Mouse (Mus musculus) cerebellum, adult 2 months (tissue): ENCODE data around the gene Ankrd65. TPM values are rescaled to one million over a fixed set of nuclear protein-coding genes. Genes with fewer than 3 reads are reported as not detected.
A peak's percentile ranks its signal among the peaks of the same experiment; 100 is the strongest.
"Not testable (repeated sequence)": the region's sequence is repeated elsewhere in the genome, so short reads cannot be mapped to it uniquely, and the experiment has no call there.

ENCODE experiments used
- DNase-seq, 2 experiments: peaks; one replicate each; pipeline ENCODE4 v3.0.0; 2021
- H3K27ac ChIP-seq: fragments of 200-500 bp; 2 replicates; pipeline ENCODE4 v1.5.1; 2012; ENCODE audit warnings: low read length, control low read depth, inconsistent platforms; ENCODE audit not compliant: insufficient read depth
- H3K27me3 ChIP-seq: fragments of 200-500 bp; 2 replicates; pipeline ENCODE4 v1.6.1; 2012; ENCODE audit warnings: inconsistent platforms, mild to moderate bottlenecking, low read length, moderate library complexity; ENCODE audit not compliant: control insufficient read depth, insufficient read depth
- H3K4me1 ChIP-seq: fragments of 200-500 bp; 2 replicates; pipeline ENCODE4 v1.6.1; 2011; ENCODE audit warnings: low read length; ENCODE audit not compliant: control insufficient read depth, insufficient read depth
- H3K4me3 ChIP-seq: fragments of 200-500 bp; replicated peaks from 2 replicates; pipeline ENCODE3; 2011; ENCODE audit warnings: mild to moderate bottlenecking, low read depth, low read length, control low read depth; ENCODE audit not compliant: insufficient read depth
- CTCF ChIP-seq: fragments of 200-500 bp; IDR thresholded peaks from 2 replicates; pipeline ENCODE4 v1.5.1; 2011; ENCODE audit warnings: low read depth, mild to moderate bottlenecking, control low read depth, low read length, moderate library complexity, borderline replicate concordance; ENCODE audit not compliant: insufficient read depth
- POLR2A ChIP-seq: fragments of 200-500 bp; IDR thresholded peaks from 2 replicates; pipeline ENCODE4 v1.6.1; 2011; ENCODE audit warnings: low read length, control low read depth, borderline replicate concordance; ENCODE audit not compliant: insufficient read depth
- WGBS: fragments of 180-500 bp; shearing (Covaris S2); methylation state at CpG from one replicate; pipeline ENCODE4 v1.1.7; 2018; 5-methylcytosine and 5-hydroxymethylcytosine counted together
- polyA plus RNA-seq: library from polyadenylated mRNA; depleted of rRNA; stranded (reverse); fragments of >200 nt; gene quantifications from 2 replicates; pipeline ENCODE4 v1.2.3, GENCODE M21; 2012; rRNA removed

The Ankrd65 gene
- polyA plus RNA-seq: 0.13 and 0.16 TPM in 2 replicates

DNA sequence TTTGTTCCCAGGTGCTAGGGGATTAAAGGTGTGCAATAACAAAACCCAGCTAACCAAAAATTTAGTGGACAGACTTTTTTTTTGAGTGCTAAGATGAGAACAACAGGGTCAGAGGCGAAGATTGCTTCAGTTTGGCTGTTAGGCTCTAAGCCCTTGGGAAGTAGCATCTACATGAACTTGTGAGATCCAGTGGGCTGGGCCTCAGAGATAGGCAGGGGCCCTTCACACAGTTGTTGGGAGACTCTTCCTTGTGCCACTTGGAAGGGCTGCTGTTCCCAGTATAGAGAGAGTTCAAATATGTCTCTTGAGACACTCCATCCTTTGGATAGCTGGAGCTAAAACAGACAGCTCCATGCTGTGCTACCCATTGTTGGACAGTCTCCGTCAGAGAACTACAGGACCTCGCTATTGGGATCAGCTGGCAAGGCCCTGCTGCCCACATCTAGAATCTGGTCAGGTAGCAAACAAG lies at the start of gene Ankrd65:
Gene Ankrd65 (plus strand): TSS at position 419 of the 469 bp plus-strand sequence.
- 37% methylated on average over 3 of the region's 3 CpGs for WGBS

DNA sequence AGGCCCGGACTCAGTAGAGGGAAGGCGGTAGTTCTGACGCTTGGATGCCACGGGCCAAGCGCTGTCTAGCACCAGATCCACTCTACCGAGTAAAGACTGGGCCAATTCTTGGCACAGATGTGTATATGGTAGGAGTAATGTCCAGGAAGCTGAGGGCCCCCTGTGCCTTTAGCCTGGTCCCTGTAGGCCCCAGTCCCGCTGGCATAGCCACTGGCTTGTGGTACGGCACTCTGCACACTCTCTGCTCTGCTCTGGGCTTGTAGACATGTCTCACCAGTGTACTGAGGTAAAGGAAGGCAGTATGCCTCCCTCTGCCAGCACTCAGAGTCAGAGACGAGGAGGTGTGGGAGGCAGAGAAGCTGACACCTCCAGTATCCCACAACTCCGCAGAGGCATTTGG lies 49.6 kb upstream of the Ankrd65 start:
- Histone ChIP-seq H3K27ac (peak overlapping the region; percentile 48), H3K4me1 (peaks cover 75% of the 10 kb centered on the region)
- not testable (repeated sequence) for H3K4me3 ChIP-seq, H3K27me3 ChIP-seq
- WGBS: 35% methylated on average over 10 of the region's 10 CpGs
- DNase-seq: peak in 1 of 2 experiments; percentile 46

More for the DNA sequence above, at the start of gene Ankrd65:
- no peak for TF ChIP-seq CTCF
- TF ChIP-seq POLR2A: no peak
- DNase-seq: no peak
- no peak within 1 kb of the TSS for H3K27ac ChIP-seq
- H3K4me1 ChIP-seq: no peaks in the 10 kb centered on the region
- H3K27me3 ChIP-seq: no peaks in the 10 kb centered on the region
- H3K4me3 ChIP-seq: no peak within 1 kb of the TSS

DNA sequence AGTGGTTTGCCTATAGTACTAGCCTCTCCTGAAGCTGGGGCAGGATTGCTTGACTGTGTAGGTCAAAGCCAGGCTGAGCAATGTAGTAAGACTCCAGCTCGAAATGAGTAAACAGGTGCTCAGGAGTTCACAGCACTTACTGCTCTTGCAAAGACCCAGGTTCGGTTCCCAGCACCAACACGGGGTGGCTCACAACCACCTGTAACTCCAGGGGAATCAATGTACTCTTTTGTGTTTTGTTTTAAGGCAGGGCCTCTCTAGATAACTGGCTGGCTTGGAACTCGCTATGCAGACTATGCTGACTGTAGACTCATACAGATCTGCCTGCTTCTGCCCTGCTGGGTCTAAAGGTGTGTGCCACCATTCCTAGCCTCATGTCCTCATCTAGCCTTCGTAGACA lies 47.6 kb upstream of the Ankrd65 start:
- 77% methylated on average over 5 of the region's 5 CpGs for WGBS
- H3K27ac ChIP-seq: peak overlapping the region; percentile 48; the same call in 1 of the 2 replicates
- H3K4me3 ChIP-seq: no peak overlapping the region
- H3K4me1 ChIP-seq: peaks cover 87% of the 10 kb centered on the region
- DNase-seq: no peak
- TF ChIP-seq POLR2A (no peak), CTCF (no peak)
- H3K27me3 ChIP-seq: no peaks in the 10 kb centered on the region

DNA sequence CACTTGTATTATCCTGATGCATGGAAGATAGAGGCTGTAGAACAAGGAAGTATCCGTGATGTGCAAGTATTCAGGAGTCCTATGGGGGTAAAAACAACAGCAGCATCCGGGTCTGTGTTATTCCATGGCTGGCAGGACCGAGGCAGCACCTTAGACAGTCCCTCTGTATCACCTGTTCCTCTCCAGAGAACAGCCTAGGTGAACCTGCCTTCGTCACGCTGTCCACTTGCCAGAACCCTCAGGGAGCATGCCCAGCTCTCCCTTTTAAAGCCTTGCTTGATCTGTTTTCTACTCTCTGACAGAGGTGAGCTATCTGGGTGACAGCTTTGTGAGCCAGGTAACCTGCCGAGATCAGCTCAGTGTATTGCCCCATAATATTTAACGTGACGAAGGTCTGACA lies 45.8 kb upstream of the Ankrd65 start:
- TF ChIP-seq POLR2A (peak; percentile 15; the same call in 1 of the 2 replicates), CTCF (no peak)
- H3K27ac ChIP-seq: peak overlapping the region; percentile 100
- WGBS: 14% methylated on average over 8 of the region's 8 CpGs
- no peaks in the 10 kb centered on the region for H3K27me3 ChIP-seq
- H3K4me3 ChIP-seq: peak overlapping the region; percentile 7
- DNase-seq: peak; percentile 69 to 70
- H3K4me1 ChIP-seq: peaks cover 76% of the 10 kb centered on the region

DNA sequence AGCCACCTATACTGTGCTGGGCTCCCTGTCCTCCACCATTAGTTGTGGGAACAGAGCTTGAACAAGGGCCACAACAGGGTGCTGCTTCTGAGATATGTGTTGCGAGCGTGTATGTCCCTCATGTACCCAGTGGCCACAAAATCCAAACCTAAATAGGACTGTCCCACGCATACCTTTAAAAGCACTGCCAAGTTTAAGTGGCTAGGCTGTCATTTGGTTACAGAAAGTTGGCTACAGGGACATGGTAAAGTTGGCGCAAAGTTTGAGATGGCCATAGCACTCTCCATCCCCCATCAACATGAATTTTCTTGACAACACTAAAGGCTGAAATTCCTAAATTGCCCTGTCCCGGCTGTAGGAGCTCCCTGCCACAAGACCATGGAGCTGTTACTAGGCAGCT lies 45.1 kb upstream of the Ankrd65 start:
- Histone ChIP-seq H3K4me3 (no peak overlapping the region), H3K27me3 (no peaks in the 10 kb centered on the region), H3K27ac (peak overlapping the region; percentile 100), H3K4me1 (peaks cover 73% of the 10 kb centered on the region)
- 63% methylated on average over 5 of the region's 5 CpGs for WGBS
- TF ChIP-seq CTCF (no peak), POLR2A (no peak)
- no peak for DNase-seq

DNA sequence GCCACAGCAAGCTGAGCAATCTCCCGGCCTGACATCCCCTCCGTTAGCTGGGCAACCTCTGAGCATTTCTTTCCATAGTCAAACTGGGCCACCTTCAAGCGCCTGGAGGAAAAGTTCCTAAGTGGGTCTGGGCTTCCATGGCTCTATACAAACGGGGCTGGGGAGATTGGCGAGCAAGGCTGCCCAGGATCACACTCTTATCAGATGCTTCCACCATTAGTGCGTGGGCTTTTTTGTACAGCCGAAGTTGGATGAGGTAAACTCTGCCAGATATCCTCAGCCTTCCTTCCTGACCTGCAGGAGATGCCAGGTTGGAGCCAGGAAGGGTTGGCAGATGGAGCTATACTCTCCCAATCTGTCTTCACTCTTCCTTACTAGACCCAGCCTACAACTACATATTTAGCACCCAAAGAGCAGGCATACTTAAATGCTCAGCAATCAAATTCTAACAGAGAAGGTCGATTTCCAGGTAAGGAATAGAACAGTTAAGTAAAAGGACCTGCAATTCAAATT lies 44.1 kb upstream of the Ankrd65 start:
- peak; percentile 76 to 91 for DNase-seq
- TF ChIP-seq CTCF (no peak), POLR2A (peak; percentile 32; the same call in 1 of the 2 replicates)
- WGBS: 14% methylated on average over 8 of the region's 8 CpGs
- no peaks in the 10 kb centered on the region for H3K27me3 ChIP-seq
- peaks cover 64% of the 10 kb centered on the region for H3K4me1 ChIP-seq
- peak overlapping the region; percentile 100 for H3K27ac ChIP-seq
- H3K4me3 ChIP-seq: peak overlapping the region; percentile 10

DNA sequence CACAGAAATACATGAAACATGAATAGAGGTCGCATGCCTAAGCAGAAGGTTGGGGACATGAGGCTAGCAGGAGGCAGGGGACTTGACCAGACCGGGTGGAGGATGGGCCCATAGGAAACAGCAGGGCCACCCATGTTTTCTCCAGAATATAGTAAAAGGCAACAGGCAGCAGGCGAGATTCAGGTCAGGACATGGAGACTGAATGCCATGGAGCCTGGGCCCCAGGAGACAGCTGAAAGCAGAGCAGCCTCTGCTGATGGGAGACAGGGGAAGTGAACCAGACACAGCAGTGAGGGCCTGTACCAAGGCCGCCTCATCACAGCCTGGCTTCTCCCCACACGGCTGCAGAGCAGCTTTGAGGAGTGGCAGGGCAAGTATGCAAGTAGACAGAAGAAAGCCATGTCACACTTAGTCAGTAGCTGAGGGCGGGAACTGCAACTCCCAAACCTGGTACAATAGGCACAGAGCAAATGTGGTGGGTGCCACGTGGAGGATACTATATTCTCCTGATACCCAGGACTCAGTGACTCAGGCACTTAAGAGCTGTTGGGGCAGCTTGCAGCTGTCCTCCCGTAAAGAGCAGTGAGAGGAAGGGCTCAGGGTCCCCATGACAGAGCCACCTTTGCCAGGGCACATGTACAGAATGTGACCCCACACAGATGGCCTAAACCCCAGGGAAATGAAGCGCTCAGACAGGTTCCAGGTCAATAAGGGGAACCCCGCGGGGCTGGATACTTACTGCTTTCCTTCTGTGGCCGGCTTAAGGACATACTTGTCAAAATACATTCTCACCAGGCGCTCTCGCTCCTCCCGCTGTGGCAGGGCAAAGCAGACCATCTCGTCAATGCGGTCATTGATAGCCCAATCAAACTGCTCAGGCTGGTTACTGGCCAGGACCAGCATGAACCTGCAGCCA lies 43.4 kb upstream of the Ankrd65 start:
- peak; percentile 64 to 68 for DNase-seq
- Histone ChIP-seq H3K27ac (peak overlapping the region; percentile 100), H3K4me1 (peaks cover 56% of the 10 kb centered on the region), H3K27me3 (no peaks in the 10 kb centered on the region), H3K4me3 (peak overlapping the region; percentile 4)
- 17% methylated on average over 17 of the region's 17 CpGs for WGBS
- no peak for TF ChIP-seq CTCF
- 0 out of 2 replicates have a peak, but pooled peaks have one; percentile 19 for TF ChIP-seq POLR2A

DNA sequence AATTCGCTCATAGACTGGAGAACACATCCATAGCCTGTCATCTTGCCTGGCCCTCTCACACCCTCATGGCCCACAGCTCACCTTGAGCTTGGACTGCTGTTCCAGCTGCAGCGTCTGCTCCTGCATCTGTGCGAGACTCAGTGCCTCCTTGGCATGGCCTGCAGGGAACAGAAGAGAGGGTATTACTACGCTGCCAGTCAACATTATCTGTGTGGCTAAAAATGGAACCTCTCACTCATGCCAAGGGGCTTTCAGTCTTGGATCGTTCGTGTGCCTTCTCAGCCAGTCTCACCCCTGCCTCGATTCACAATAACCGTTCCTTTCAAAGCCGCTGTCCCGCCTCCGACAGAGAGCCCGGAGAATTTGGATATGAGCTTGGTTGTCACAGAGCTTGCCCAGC lies 33.2 kb upstream of the Ankrd65 start:
- no peak overlapping the region for H3K4me3 ChIP-seq
- TF ChIP-seq POLR2A: no peak
- no peak for TF ChIP-seq CTCF
- peaks cover 8% of the 10 kb centered on the region for H3K4me1 ChIP-seq
- H3K27me3 ChIP-seq: no peaks in the 10 kb centered on the region
- peak in 1 of 2 experiments; percentile 13 for DNase-seq
- WGBS: 41% methylated on average over 12 of the region's 12 CpGs
- H3K27ac ChIP-seq: no peak overlapping the region
